Mouse (Mus musculus): ENCODE data around the gene Agtpbp1. TPM values are rescaled to one million over a fixed set of nuclear protein-coding genes. Genes with fewer than 3 reads are reported as not detected.

Gene Agtpbp1
- polyA plus RNA-seq, 1 experiment from 2014 or later = 12.3 TPM

DNA sequence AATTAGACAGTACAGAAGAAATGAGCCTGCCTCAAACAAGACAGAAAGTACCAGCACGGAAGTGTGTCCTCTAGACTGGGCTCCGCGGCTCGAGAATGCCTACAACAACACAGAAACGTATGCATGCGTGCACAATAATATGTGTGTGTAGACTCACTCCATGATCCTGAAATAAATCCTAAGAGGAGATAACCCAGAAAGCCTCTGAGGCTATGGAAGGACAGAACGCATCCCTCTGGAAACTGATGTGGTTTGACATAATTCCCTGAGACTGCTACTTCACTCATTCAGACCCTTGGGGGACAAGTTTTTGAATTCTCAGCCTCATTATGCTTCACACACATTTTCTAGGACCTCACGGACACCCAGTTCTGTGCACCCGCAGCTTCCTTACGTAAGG is 42.6 kb downstream of the Agtpbp1 start:
- Histone ChIP-seq H3K27ac (no peak overlapping the region), H3K27me3 (ENCODE audit: insufficient read depth, poor library complexity, severe bottlenecking) (no peaks in the 10 kb centered on the region), H3K4me3 (no peak overlapping the region), H3K9me3 (no peaks in the 10 kb centered on the region), H3K4me1 (replicated peaks) (peaks cover 10% of the 10 kb centered on the region), H3K36me3 (no peaks in the 10 kb centered on the region)
- DNase-seq (ENCODE audit: low spot score) = no peak
- WGBS = 94% methylated on average over 10 of the region's 10 CpGs

DNA sequence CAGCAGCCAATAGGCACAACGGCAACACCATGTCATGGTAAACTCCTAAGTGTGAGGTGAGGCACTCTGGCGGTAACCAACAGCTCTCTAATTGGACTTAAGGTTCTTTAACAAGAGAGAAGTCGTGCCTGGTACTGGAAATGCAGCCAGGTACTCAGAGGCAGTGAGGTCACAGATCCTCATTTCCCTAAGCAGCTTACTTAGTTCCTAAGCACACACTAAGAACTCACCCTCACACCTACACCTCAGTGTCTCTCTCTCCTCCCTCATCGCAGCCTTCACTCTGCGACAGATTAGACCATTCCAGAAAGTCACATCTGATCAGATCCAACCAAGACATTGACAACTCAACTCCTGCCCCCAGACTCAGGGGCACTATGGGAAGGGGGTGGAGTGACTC is 45.0 kb downstream of the Agtpbp1 start:
- Histone ChIP-seq H3K27me3 (ENCODE audit: insufficient read depth, poor library complexity, severe bottlenecking) (no peaks in the 10 kb centered on the region), H3K4me3 (no peak overlapping the region), H3K36me3 (0 out of 2 replicates have a peak, but pooled peaks cover 9% of the 10 kb centered on the region), H3K27ac (no peak overlapping the region), H3K4me1 (replicated peaks) (peaks cover 5% of the 10 kb centered on the region), H3K9me3 (no peaks in the 10 kb centered on the region)
- DNase-seq (ENCODE audit: low spot score) = no peak
- 83% methylated on average over 5 of the region's 5 CpGs for WGBS

DNA sequence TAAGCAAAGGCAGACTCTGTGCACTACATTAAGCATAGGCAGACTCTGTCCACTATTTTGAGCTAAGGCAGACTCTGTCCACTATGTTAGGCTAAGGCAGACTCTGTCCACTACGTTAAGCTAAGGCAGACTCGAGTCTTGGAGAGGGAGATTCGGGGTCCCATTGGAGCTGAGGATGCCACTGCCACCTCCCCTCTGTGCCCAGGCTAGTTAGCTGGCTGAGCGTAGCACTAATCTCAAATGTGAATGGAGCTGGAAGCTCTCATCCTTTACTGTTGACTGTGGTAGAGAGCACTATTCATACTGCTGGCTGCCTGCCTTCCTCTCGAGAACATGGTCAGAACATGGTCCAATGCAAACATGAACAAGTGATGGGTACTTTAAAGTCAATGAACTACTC is 46.4 kb downstream of the Agtpbp1 start:
- Histone ChIP-seq H3K4me1 (replicated peaks) (no peaks in the 10 kb centered on the region), H3K27ac (no peak overlapping the region), H3K27me3 (ENCODE audit: insufficient read depth, poor library complexity, severe bottlenecking) (no peaks in the 10 kb centered on the region), H3K4me3 (no peak overlapping the region), H3K9me3 (no peaks in the 10 kb centered on the region), H3K36me3 (0 out of 2 replicates have a peak, but pooled peaks cover 10% of the 10 kb centered on the region)
- 96% methylated on average over 5 of the region's 5 CpGs for WGBS
- no peak for DNase-seq (ENCODE audit: low spot score)

DNA sequence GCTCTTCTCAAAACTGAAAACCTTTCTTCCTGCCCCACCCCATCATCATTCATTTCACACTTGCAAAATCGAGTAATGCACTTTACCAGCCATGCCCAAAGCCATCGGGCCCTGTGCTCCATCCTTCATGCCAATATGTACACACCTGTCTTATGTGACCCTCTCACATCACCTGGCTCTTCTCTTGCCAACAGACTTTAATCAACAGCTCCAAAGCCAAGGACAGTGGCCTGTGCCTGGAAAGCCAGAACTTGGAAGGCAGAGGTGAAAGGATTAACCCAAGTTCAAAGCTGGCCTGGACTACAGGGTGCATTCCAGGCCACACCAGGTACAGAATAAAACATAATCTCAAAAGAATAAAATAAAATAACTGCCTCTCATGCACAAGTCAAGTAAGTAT is 48.4 kb downstream of the Agtpbp1 start:
- WGBS = 83% methylated on average over 2 of the region's 2 CpGs
- no peaks in the 10 kb centered on the region for H3K9me3 ChIP-seq
- H3K27me3 ChIP-seq (ENCODE audit: insufficient read depth, poor library complexity, severe bottlenecking) = no peaks in the 10 kb centered on the region

DNA sequence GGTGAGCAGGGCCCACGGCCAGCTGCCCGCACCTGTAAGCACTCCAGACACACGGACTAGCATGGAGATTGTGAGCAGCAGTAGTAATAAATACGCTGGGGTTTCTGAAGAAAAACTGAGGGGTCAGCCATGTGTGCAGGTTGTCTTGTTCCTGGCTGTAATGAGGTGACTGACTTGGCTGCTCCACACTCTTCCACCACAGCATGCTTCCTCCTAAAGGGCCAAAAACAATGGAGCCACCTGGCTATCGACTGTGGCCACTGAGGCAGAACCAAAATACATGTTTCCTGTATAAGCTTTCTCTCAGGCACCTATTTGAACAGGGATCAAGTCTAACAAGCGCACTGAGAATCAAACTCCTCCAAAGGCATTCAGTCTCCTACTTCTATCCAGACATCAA is 49.3 kb downstream of the Agtpbp1 start:
- no peak for DNase-seq (ENCODE audit: low spot score)
- Histone ChIP-seq H3K27ac (no peak overlapping the region), H3K4me1 (replicated peaks) (no peaks in the 10 kb centered on the region), H3K9me3 (no peaks in the 10 kb centered on the region), H3K4me3 (no peak overlapping the region), H3K27me3 (ENCODE audit: insufficient read depth, poor library complexity, severe bottlenecking) (no peaks in the 10 kb centered on the region), H3K36me3 (peaks cover 26% of the 10 kb centered on the region)
- 86% methylated on average over 6 of the region's 6 CpGs for WGBS

More for the DNA sequence above, 48.4 kb downstream of the Agtpbp1 start:
- Histone ChIP-seq H3K4me1 (replicated peaks) (no peaks in the 10 kb centered on the region), H3K27ac (no peak overlapping the region), H3K36me3 (peaks cover 22% of the 10 kb centered on the region), H3K4me3 (no peak overlapping the region)
- no peak for DNase-seq (ENCODE audit: low spot score)

DNA sequence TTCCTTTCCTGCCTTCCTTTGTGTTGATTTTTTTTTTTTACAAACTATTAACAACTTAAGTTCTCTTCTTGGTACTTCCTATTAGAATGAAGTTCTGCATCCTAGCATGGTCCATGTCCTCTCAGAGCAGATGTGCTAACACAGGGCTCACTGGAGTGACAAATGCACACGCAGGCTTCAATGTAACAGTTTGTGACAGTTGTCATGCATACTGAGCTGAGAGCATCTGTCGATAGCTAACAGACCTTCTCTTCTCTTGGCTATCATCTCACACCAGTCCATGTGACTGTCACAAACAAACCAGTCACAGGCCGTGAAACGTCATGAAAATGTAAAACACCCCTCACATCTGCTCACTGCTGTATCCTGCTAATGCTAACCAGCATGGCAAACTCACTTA is 50.7 kb downstream of the Agtpbp1 start:
- Histone ChIP-seq H3K27ac (no peak overlapping the region), H3K4me1 (replicated peaks) (no peaks in the 10 kb centered on the region), H3K9me3 (no peaks in the 10 kb centered on the region), H3K27me3 (ENCODE audit: insufficient read depth, poor library complexity, severe bottlenecking) (no peaks in the 10 kb centered on the region), H3K4me3 (no peak overlapping the region), H3K36me3 (peaks cover 26% of the 10 kb centered on the region)
- DNase-seq (ENCODE audit: low spot score) = no peak
- WGBS = 87% methylated on average over 4 of the region's 4 CpGs

DNA sequence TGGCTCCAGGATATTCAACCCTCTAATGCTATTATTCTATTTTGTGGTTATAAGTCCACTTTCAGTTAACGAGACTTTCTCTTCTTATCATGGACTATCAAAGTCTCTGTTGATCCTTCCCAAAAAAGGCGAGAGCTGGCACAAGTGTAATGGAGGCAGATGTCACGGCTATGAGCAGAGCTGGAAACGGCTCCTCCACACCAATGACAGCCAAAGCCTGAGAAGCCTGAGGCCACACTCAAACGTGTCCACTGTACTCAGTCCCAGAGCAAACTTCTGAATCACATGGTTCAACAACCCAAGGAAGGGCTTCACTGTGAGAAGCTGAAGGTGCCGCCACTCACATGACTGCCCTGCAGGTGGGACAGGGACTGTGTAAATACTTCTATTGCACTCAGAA is 51.7 kb downstream of the Agtpbp1 start:
- DNase-seq (ENCODE audit: low spot score) = no peak
- Histone ChIP-seq H3K36me3 (peaks cover 26% of the 10 kb centered on the region), H3K9me3 (no peaks in the 10 kb centered on the region), H3K27ac (no peak overlapping the region), H3K27me3 (ENCODE audit: insufficient read depth, poor library complexity, severe bottlenecking) (no peaks in the 10 kb centered on the region), H3K4me1 (replicated peaks) (no peaks in the 10 kb centered on the region), H3K4me3 (no peak overlapping the region)
- WGBS = 88% methylated on average over 6 of the region's 6 CpGs

DNA sequence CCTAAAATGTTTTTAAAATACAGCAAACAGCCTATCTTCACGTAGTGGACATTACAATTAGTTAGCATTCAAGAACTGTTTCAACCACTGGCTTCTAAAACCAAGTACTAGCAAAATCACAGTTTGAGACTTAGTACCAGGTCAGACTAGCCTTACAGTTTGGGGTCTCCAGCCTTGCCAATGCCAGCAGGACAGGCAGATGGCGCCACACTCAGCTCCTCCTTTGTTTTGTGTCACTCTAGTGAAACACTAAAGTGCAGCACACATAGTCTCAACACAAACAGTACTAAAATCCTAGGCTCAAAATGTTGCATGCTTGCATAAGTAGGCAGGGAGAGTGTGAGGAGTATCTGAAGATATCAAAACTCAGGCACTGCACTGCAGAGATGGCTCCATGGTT is 53.8 kb downstream of the Agtpbp1 start:
- WGBS = 69% methylated on average over 2 of the region's 2 CpGs
- Histone ChIP-seq H3K9me3 (no peaks in the 10 kb centered on the region), H3K27ac (no peak overlapping the region), H3K4me1 (replicated peaks) (no peaks in the 10 kb centered on the region), H3K36me3 (peaks cover 46% of the 10 kb centered on the region), H3K27me3 (ENCODE audit: insufficient read depth, poor library complexity, severe bottlenecking) (no peaks in the 10 kb centered on the region), H3K4me3 (no peak overlapping the region)
- no peak for DNase-seq (ENCODE audit: low spot score)

DNA sequence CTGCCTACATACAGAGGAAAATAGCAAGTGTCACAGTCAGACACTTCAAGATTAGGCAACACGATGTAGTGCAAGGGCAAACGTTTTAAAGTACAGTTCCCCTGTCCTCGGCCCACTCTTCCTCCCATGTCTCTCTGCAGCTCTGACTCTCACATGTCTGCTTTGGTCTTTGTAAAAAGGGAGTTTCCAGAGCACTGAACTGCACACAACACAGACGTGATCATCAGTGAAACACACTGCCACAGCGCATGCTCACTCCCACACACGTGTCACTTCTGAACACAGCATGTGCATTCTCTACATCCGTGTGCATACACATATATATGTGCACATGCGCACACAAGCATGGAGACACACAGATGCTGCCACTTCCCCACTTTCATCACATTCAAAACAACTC is 54.5 kb downstream of the Agtpbp1 start:
- H3K27me3 ChIP-seq (ENCODE audit: insufficient read depth, poor library complexity, severe bottlenecking) = no peaks in the 10 kb centered on the region
- no peaks in the 10 kb centered on the region for H3K9me3 ChIP-seq
- H3K36me3 ChIP-seq = peaks cover 44% of the 10 kb centered on the region
- no peak overlapping the region for H3K27ac ChIP-seq
- H3K4me3 ChIP-seq = no peak overlapping the region
- DNase-seq (ENCODE audit: low spot score) = no peak
- H3K4me1 ChIP-seq (replicated peaks) = no peaks in the 10 kb centered on the region
- WGBS = 92% methylated on average over 8 of the region's 8 CpGs

DNA sequence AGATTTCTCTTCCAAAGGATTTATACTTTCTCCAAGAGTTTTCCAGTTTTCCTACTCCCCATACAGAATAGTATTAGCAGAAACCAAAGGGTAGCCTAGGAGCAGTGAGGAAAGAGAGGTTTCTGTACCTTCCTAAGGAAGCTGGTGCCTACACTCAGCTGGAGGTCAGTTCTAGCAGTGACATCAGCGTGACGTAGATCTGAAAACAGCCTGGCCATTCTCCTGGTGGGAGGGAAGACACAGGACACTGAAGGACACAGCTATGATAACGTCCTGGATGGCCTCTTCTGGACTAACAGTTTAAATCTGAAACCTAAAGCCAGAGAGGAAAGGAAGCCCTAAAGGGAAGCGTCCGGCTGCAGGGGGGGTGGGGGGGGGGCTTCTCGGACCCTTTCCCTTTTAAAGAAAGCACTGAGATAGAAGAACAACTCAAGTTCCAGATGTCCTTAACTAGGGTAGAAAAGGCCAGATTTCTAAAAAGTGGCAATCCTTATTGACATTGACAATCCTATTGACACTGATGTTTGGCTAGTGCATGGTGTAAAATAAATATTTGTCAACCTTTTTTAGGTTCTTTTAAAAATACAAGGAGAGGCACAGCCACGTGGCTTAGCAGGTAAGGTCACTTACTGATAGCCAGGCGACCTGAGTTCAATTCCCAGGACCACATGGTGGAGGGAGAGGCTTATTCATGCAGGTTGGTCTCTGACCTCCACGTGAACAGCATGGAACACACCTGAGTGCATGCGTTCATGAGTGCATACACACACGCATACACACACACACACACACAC is 63.6 kb downstream of the Agtpbp1 start:
- no peaks in the 10 kb centered on the region for H3K9me3 ChIP-seq
- DNase-seq (ENCODE audit: low spot score) = no peak
- H3K27ac ChIP-seq = no peak overlapping the region
- H3K4me1 ChIP-seq (replicated peaks) = peaks cover 4% of the 10 kb centered on the region; the same call in 1 of the 2 replicates
- H3K4me3 ChIP-seq = no peak overlapping the region
- peaks cover 14% of the 10 kb centered on the region; the same call in 1 of the 2 replicates for H3K36me3 ChIP-seq
- no peaks in the 10 kb centered on the region for H3K27me3 ChIP-seq (ENCODE audit: insufficient read depth, poor library complexity, severe bottlenecking)
- WGBS = 79% methylated on average over 11 of the region's 11 CpGs

DNA sequence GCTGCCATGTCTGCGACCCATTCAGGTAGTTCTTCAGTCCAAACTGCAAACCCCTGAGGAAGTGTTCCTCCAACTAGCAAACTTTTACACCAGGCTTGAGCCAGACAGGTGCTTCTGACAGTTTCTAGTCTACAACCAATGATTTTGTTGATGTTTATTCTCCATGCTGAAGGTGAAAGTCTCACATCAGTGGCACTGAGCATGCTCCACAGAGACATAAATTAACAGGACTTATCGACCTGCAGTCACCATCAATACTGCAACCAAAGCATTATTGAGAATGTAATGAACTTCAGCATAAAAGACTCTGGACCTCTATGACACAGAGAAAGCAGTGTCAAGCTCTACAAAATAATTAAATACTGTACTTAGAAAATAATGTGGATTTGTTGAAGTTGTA is 64.2 kb downstream of the Agtpbp1 start:
- Histone ChIP-seq H3K4me1 (replicated peaks) (peaks cover 4% of the 10 kb centered on the region; the same call in 1 of the 2 replicates), H3K27me3 (ENCODE audit: insufficient read depth, poor library complexity, severe bottlenecking) (no peaks in the 10 kb centered on the region), H3K9me3 (no peaks in the 10 kb centered on the region), H3K4me3 (no peak overlapping the region), H3K27ac (no peak overlapping the region), H3K36me3 (peaks cover 10% of the 10 kb centered on the region; the same call in 1 of the 2 replicates)
- DNase-seq (ENCODE audit: low spot score) = no peak
- 93% methylated on average over 2 of the region's 2 CpGs for WGBS

DNA sequence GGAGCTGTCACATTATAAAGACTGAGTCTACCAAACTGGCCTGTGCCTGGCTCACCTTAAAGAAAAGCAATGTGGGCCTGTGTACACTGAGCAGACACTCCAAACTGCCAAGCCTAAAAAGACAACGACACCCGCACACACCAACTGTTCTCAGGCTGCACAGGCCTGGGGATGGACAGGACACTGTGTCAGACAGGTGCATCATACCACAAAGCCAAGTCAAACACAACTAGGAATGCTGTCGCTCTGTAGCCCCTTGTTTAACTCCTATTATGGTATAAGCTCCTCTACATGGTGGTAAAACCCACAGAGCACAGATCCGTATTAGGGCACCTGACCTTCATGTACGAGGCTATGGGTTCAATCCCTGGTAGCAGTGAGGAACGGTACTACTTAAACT is 65.5 kb downstream of the Agtpbp1 start:
- Histone ChIP-seq H3K36me3 (no peaks in the 10 kb centered on the region; the same call in 1 of the 2 replicates), H3K9me3 (no peaks in the 10 kb centered on the region), H3K27me3 (ENCODE audit: insufficient read depth, poor library complexity, severe bottlenecking) (no peaks in the 10 kb centered on the region), H3K4me3 (no peak overlapping the region), H3K4me1 (replicated peaks) (peaks cover 4% of the 10 kb centered on the region; the same call in 1 of the 2 replicates), H3K27ac (no peak overlapping the region)
- WGBS = 94% methylated on average over 6 of the region's 6 CpGs
- DNase-seq (ENCODE audit: low spot score) = no peak

DNA sequence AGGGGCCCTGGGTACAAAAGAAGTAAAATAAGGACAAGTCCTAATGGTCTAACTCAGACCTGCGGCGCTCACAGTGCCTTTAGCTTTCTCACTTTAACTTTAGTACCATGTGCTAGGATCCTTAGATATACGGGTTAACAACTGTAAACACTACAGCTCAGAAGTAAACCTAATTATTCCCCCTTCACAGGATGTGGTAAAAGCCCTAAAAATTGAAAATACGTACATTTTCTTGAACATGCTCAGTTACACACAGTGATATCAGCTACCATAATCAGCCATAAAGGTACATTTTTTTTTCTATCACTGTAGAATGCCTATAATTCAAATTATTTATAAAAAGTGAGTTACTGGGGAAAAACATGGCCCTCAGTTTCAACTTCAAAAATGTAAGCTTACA is 67.0 kb downstream of the Agtpbp1 start:
- no peak overlapping the region for H3K27ac ChIP-seq
- 76% methylated on average over 4 of the region's 4 CpGs for WGBS
- no peaks in the 10 kb centered on the region for H3K9me3 ChIP-seq
- no peak for DNase-seq (ENCODE audit: low spot score)
- no peaks in the 10 kb centered on the region for H3K27me3 ChIP-seq (ENCODE audit: insufficient read depth, poor library complexity, severe bottlenecking)
- H3K4me1 ChIP-seq (replicated peaks) = peaks cover 4% of the 10 kb centered on the region; the same call in 1 of the 2 replicates
- no peak overlapping the region for H3K4me3 ChIP-seq
- H3K36me3 ChIP-seq = peaks cover 4% of the 10 kb centered on the region
